Mouse (Mus musculus) forebrain, embryonic 12.5 days (tissue): ENCODE results near the gene Ppp1r9a. TPM values are rescaled to one million over a fixed set of nuclear protein-coding genes. Genes with fewer than 3 reads are reported as not detected.

Experiments used
- ATAC-seq: fragments of 200-750 bp; cut with Nextera tagmentation; 2 replicates; pipeline ENCODE4 v1.8.0; 2017; ENCODE audit warnings: moderate TSS enrichment; ENCODE audit not compliant: low FRiP score
- H3K27ac ChIP-seq: fragments of 300-500 bp; sonication (generic); 2 replicates; pipeline ENCODE4 v1.5.1; 2016; ENCODE audit warnings: mild to moderate bottlenecking
- H3K27me3 ChIP-seq: fragments of 300-500 bp; sonication (generic); 2 replicates; pipeline ENCODE4 v1.6.1; 2016; ENCODE audit warnings: mild to moderate bottlenecking
- H3K36me3 ChIP-seq: fragments of 300-500 bp; sonication (generic); replicated peaks from 2 replicates; pipeline ENCODE4 v1.6.1; 2016; ENCODE audit warnings: mild to moderate bottlenecking
- H3K4me1 ChIP-seq: fragments of 300-500 bp; sonication (generic); 2 replicates; pipeline ENCODE4 v1.6.1; 2016
- H3K4me2 ChIP-seq: fragments of 300-500 bp; sonication (generic); 2 replicates; pipeline ENCODE4 v1.6.1; 2016; ENCODE audit warnings: mild to moderate bottlenecking, moderate library complexity
- H3K4me3 ChIP-seq: fragments of 300-500 bp; sonication (generic); replicated peaks from 2 replicates; pipeline ENCODE4 v1.5.1; 2016; ENCODE audit warnings: mild to moderate bottlenecking
- H3K9ac ChIP-seq: fragments of 300-500 bp; sonication (generic); 2 replicates; pipeline ENCODE4 v1.6.1; 2016; ENCODE audit warnings: mild to moderate bottlenecking
- H3K9me3 ChIP-seq: fragments of 300-500 bp; sonication (generic); 2 replicates; pipeline ENCODE4 v1.6.1; 2016
- WGBS: fragments of 180-500 bp; shearing (Covaris S2); methylation state at CpG from one replicate; pipeline ENCODE4 v1.1.7; 2016; 5-methylcytosine and 5-hydroxymethylcytosine counted together
- polyA plus RNA-seq: library from polyadenylated mRNA; unstranded; fragments of >200 nt; fragmentation: Nextera tagmentation; extraction: Ambion mirVana; gene quantifications from 2 replicates; pipeline ENCODE4 v1.2.1, GENCODE M21; 2016

Gene Ppp1r9a
- polyA plus RNA-seq, 1 experiment from 2014 or later, result 30.5 TPM

GRCm38 (mm10) chr6:5156541-5157425, 254.1 kb downstream of the Ppp1r9a start:
- no peak overlapping the region for H3K27ac ChIP-seq
- no peaks in the 10 kb centered on the region for H3K27me3 ChIP-seq
- ATAC-seq, result no peak
- peaks cover 17% of the 10 kb centered on the region for H3K36me3 ChIP-seq
- 84% methylated on average over 6 of the region's 6 CpGs for WGBS
- no peak overlapping the region for H3K4me2 ChIP-seq
- no peaks in the 10 kb centered on the region for H3K9me3 ChIP-seq
- no peak overlapping the region for H3K9ac ChIP-seq
- H3K4me1 ChIP-seq, result no peaks in the 10 kb centered on the region
- no peak overlapping the region for H3K4me3 ChIP-seq

- H3K9me3 ChIP-seq, result no peaks in the 10 kb centered on the region
- WGBS, result 84% methylated on average over 7 of the region's 7 CpGs
- H3K27ac ChIP-seq, result no peak overlapping the region
- H3K4me2 ChIP-seq, result no peak overlapping the region
- H3K9ac ChIP-seq, result no peak overlapping the region
- no peak overlapping the region for H3K4me3 ChIP-seq
- ATAC-seq, result no peak
- H3K4me1 ChIP-seq, result no peaks in the 10 kb centered on the region
- H3K36me3 ChIP-seq, result peaks cover 13% of the 10 kb centered on the region; the same call in 1 of the 2 replicates
- H3K27me3 ChIP-seq, result no peaks in the 10 kb centered on the region
Measured at GRCm38 (mm10) chr6:5159385-5159791, 256.7 kb downstream of the Ppp1r9a start.

GRCm38 (mm10) chr6:5162052-5162451, 259.3 kb downstream of the Ppp1r9a start:
- H3K27me3 ChIP-seq, result no peaks in the 10 kb centered on the region
- no peak overlapping the region for H3K4me3 ChIP-seq
- H3K9ac ChIP-seq, result no peak overlapping the region
- no peak overlapping the region for H3K27ac ChIP-seq
- ATAC-seq, result no peak
- no peak overlapping the region for H3K4me2 ChIP-seq
- H3K4me1 ChIP-seq, result peaks cover 6% of the 10 kb centered on the region
- peaks cover 13% of the 10 kb centered on the region; the same call in 1 of the 2 replicates for H3K36me3 ChIP-seq
- no peaks in the 10 kb centered on the region for H3K9me3 ChIP-seq
- WGBS, result 88% methylated on average over 6 of the region's 6 CpGs

GRCm38 (mm10) chr6:5163507-5164144, 260.9 kb downstream of the Ppp1r9a start:
- no peak overlapping the region for H3K9ac ChIP-seq
- ATAC-seq, result no peak
- H3K9me3 ChIP-seq, result no peaks in the 10 kb centered on the region
- H3K36me3 ChIP-seq, result peaks cover 13% of the 10 kb centered on the region; the same call in 1 of the 2 replicates
- no peak overlapping the region for H3K27ac ChIP-seq
- H3K4me1 ChIP-seq, result peaks cover 17% of the 10 kb centered on the region
- WGBS, result 95% methylated on average over 14 of the region's 14 CpGs
- H3K4me3 ChIP-seq, result no peak overlapping the region
- no peak overlapping the region for H3K4me2 ChIP-seq
- H3K27me3 ChIP-seq, result no peaks in the 10 kb centered on the region

- Histone ChIP-seq H3K4me3 (no peak overlapping the region), H3K9ac (no peak overlapping the region), H3K4me1 (peaks cover 17% of the 10 kb centered on the region), H3K27me3 (no peaks in the 10 kb centered on the region), H3K9me3 (no peaks in the 10 kb centered on the region), H3K27ac (no peak overlapping the region), H3K4me2 (no peak overlapping the region), H3K36me3 (peaks cover 6% of the 10 kb centered on the region; the same call in 1 of the 2 replicates)
- 56% methylated on average over 9 of the region's 9 CpGs for WGBS
- ATAC-seq, result no peak
Measured at GRCm38 (mm10) chr6:5164855-5165254, 262.1 kb downstream of the Ppp1r9a start.

- Histone ChIP-seq H3K9ac (no peak overlapping the region), H3K4me2 (peak overlapping the region; percentile 33), H3K27ac (peak overlapping the region; percentile 27; the same call in 1 of the 2 replicates), H3K9me3 (no peaks in the 10 kb centered on the region), H3K4me1 (peaks cover 17% of the 10 kb centered on the region), H3K36me3 (no peaks in the 10 kb centered on the region), H3K27me3 (no peaks in the 10 kb centered on the region), H3K4me3 (no peak overlapping the region)
- 45% methylated on average over 14 of the region's 14 CpGs for WGBS
- no peak; the same call in 1 of the 2 replicates for ATAC-seq
Measured at GRCm38 (mm10) chr6:5167051-5167677, 264.4 kb downstream of the Ppp1r9a start.

- H3K27me3 ChIP-seq, result no peaks in the 10 kb centered on the region
- peak; percentile 68; the same call in 1 of the 2 replicates for ATAC-seq
- H3K4me2 ChIP-seq, result no peak overlapping the region
- no peaks in the 10 kb centered on the region for H3K36me3 ChIP-seq
- H3K27ac ChIP-seq, result no peak overlapping the region
- no peak overlapping the region for H3K4me3 ChIP-seq
- H3K4me1 ChIP-seq, result peaks cover 17% of the 10 kb centered on the region
- H3K9ac ChIP-seq, result no peak overlapping the region
- 59% methylated on average over 9 of the region's 9 CpGs for WGBS
- H3K9me3 ChIP-seq, result no peaks in the 10 kb centered on the region
Measured at GRCm38 (mm10) chr6:5168158-5168557, 265.4 kb downstream of the Ppp1r9a start.

- H3K36me3 ChIP-seq, result no peaks in the 10 kb centered on the region
- no peak overlapping the region for H3K27ac ChIP-seq
- H3K9me3 ChIP-seq, result no peaks in the 10 kb centered on the region
- 84% methylated on average over 4 of the region's 4 CpGs for WGBS
- no peak overlapping the region for H3K4me2 ChIP-seq
- H3K27me3 ChIP-seq, result no peaks in the 10 kb centered on the region
- H3K4me1 ChIP-seq, result peaks cover 11% of the 10 kb centered on the region
- no peak for ATAC-seq
- no peak overlapping the region for H3K9ac ChIP-seq
- H3K4me3 ChIP-seq, result no peak overlapping the region
Measured at GRCm38 (mm10) chr6:5171418-5171817, 268.7 kb downstream of the Ppp1r9a start.

- WGBS, result 84% methylated on average over 9 of the region's 9 CpGs
- no peaks in the 10 kb centered on the region for H3K9me3 ChIP-seq
- H3K9ac ChIP-seq, result no peak overlapping the region
- H3K4me1 ChIP-seq, result peaks cover 5% of the 10 kb centered on the region
- no peak overlapping the region for H3K4me2 ChIP-seq
- H3K4me3 ChIP-seq, result no peak overlapping the region
- H3K27me3 ChIP-seq, result no peaks in the 10 kb centered on the region
- ATAC-seq, result no peak
- H3K36me3 ChIP-seq, result no peaks in the 10 kb centered on the region
- no peak overlapping the region for H3K27ac ChIP-seq
Measured at GRCm38 (mm10) chr6:5172571-5172970, 269.9 kb downstream of the Ppp1r9a start.

- WGBS, result 87% methylated on average over 10 of the region's 10 CpGs
Measured at GRCm38 (mm10) chr6:5174179-5174812, 271.6 kb downstream of the Ppp1r9a start.

GRCm38 (mm10) chr6:5177967-5178891, 275.5 kb downstream of the Ppp1r9a start:
- peak overlapping the region; percentile 11; the same call in 1 of the 2 replicates for H3K4me3 ChIP-seq
- no peak overlapping the region for H3K27ac ChIP-seq
- H3K4me1 ChIP-seq, result peaks cover 7% of the 10 kb centered on the region
- no peaks in the 10 kb centered on the region for H3K9me3 ChIP-seq
- no peaks in the 10 kb centered on the region for H3K36me3 ChIP-seq
- 46% methylated on average over 19 of the region's 19 CpGs for WGBS
- no peak overlapping the region for H3K9ac ChIP-seq
- peak overlapping the region; percentile 35 for H3K4me2 ChIP-seq
- ATAC-seq, result peak; percentile 61
- no peaks in the 10 kb centered on the region for H3K27me3 ChIP-seq

More at GRCm38 (mm10) chr6:5174179-5174812, 271.6 kb downstream of the Ppp1r9a start:
- no peaks in the 10 kb centered on the region for H3K36me3 ChIP-seq
- no peak for ATAC-seq
- no peak overlapping the region for H3K4me3 ChIP-seq
- no peak overlapping the region for H3K9ac ChIP-seq
- no peaks in the 10 kb centered on the region for H3K9me3 ChIP-seq
- no peak overlapping the region for H3K4me2 ChIP-seq
- H3K27ac ChIP-seq, result no peak overlapping the region
- no peaks in the 10 kb centered on the region for H3K27me3 ChIP-seq
- H3K4me1 ChIP-seq, result peaks cover 7% of the 10 kb centered on the region
